Mouse (Mus musculus): ENCODE data around the gene Rc3h2.

Rc3h2 gene

DNA sequence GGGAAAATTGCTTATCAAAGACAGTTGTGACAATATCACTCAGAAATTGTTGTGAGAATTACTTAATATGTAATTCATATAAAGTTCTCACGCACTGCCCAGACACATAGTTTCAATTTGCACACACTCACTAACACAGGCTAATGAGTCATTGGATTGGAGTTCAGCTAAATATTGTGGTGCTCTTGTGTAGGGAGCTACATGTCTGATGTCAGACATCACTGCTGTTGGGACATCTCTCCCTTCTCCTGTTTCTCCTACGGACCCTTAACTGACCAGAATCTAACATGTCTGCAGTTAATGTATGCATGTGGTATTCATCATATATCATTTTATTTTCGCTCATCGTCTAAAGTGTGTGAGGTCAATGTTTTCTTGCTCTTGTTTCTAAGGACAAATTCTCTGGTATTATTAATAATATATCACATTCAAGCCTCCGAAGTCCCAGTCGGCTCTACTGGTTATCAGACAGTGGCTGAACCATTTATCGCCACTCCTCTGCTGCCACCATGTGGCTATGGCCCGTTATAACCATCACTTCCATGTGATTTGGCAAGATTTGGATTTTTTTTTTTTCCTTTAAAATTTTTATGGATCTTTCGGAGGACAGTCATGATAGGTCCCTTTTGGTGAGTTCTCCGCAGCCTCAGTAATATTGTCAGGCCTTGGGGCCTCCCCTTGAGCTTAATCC lies 84.1 kb downstream of the Rc3h2 start:
- DNase-seq = peak; percentile 44 to 56

DNA sequence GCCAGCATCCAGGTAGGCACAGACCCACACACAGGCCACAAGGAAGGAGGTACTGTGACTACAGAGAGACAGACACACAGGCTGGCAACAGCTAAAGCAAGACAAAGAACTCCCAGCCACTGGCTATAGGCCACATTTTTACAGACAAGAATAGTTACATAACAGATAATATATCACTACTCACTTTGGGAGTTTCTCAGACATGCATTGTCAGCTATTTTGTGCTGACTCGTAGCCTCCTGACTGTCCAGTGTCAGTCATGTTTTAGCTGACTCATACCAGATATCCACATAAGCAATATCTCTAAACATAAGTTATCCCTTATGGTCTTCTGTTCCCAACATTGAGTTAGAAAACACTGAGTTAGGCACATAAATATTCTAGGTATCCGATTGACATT lies 89.4 kb downstream of the Rc3h2 start:
- DNase-seq = no peak

DNA sequence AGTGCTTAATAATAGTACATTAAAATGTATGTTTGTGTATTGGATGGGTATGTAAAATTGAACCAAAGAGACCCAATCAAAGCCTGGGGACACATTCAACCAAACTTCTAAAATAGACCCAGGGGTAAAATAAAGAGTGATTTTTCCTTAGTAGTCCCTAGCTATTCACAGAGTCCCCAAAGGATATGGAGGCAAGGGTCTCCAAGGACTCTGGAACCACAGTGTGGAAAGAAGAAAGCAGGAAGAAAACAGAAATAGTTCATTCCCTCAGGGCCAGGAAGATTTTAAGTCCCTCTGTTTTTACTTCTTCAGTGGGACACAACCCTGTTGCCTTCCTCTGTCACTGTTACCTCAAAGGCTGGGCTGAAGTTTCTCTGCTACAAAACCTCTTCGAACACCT lies 96.5 kb downstream of the Rc3h2 start, which contains the start of gene Olfr368:
TSS of gene Olfr368 (plus strand) at position 301 of the 400 bp plus-strand sequence.
- no peak for DNase-seq

All from cerebellum, adult 18-20 months (tissue).